Mouse (Mus musculus) stomach, embryonic 14.5 days (tissue): Measurements from ENCODE around the gene Atp11a. TPM values are rescaled to one million over a fixed set of nuclear protein-coding genes. Genes with fewer than 3 reads are reported as not detected.

Source experiments
- ATAC-seq: fragments of 200-750 bp; cut with Nextera tagmentation; 2 replicates; pipeline ENCODE4 v1.8.0; 2017; ENCODE audit warnings: low read depth, moderate TSS enrichment; ENCODE audit not compliant: insufficient number of reproducible peaks, insufficient read depth, low FRiP score
- H3K27ac ChIP-seq: fragments of 300-500 bp; sonication (generic); 2 replicates; pipeline ENCODE4 v1.5.1; 2014; ENCODE audit warnings: mild to moderate bottlenecking, low read length, moderate library complexity, mixed read lengths
- H3K27me3 ChIP-seq: fragments of 300-500 bp; sonication (generic); 2 replicates; pipeline ENCODE4 v1.6.1; 2014; ENCODE audit warnings: low read length, control low read depth, mixed read lengths; ENCODE audit not compliant: control insufficient read depth, insufficient read depth
- H3K36me3 ChIP-seq: fragments of 300-500 bp; sonication (generic); 2 replicates; pipeline ENCODE4 v1.6.1; 2014; ENCODE audit warnings: mild to moderate bottlenecking, control low read depth, low read length, moderate library complexity, mixed read lengths; ENCODE audit not compliant: control insufficient read depth, insufficient read depth
- H3K4me1 ChIP-seq: fragments of 300-500 bp; sonication (generic); 2 replicates; pipeline ENCODE4 v1.6.1; 2014; ENCODE audit warnings: low read length, control low read depth, mixed read lengths; ENCODE audit not compliant: control insufficient read depth, insufficient read depth
- H3K4me2 ChIP-seq: fragments of 300-500 bp; sonication (generic); replicated peaks from 2 replicates; pipeline ENCODE4 v1.6.1; 2014; ENCODE audit warnings: low read depth, low read length, control low read depth
- H3K4me3 ChIP-seq: fragments of 300-500 bp; sonication (generic); 2 replicates; pipeline ENCODE4 v1.5.1; 2014; ENCODE audit warnings: low read depth, low read length, control low read depth
- H3K9ac ChIP-seq: fragments of 300-500 bp; sonication (generic); replicated peaks from 2 replicates; pipeline ENCODE4 v1.6.1; 2014; ENCODE audit warnings: low read depth, mild to moderate bottlenecking, control low read depth, low read length, moderate library complexity, mixed read lengths
- H3K9me3 ChIP-seq: fragments of 300-500 bp; sonication (generic); 2 replicates; pipeline ENCODE4 v1.6.1; 2016; ENCODE audit warnings: low read depth, low read length, control low read depth; ENCODE audit not compliant: control insufficient read depth
- WGBS: fragments of 180-500 bp; shearing (Covaris S2); extraction: QIAGEN DNeasy Blood & Tissue Kit; methylation state at CpG from one replicate; pipeline ENCODE4 v1.1.7; 2014; 5-methylcytosine and 5-hydroxymethylcytosine counted together
- polyA plus RNA-seq: library from polyadenylated mRNA; unstranded; fragments of >200 nt; fragmentation: Nextera tagmentation; extraction: Ambion mirVana; gene quantifications from 2 replicates; pipeline ENCODE4 v1.2.1, GENCODE M21; 2014

Atp11a gene
- polyA plus RNA-seq, 1 experiment from 2014 or later, result 20.8 TPM

- H3K36me3 ChIP-seq, result no peaks in the 10 kb centered on the region
- H3K27me3 ChIP-seq, result 0 out of 2 replicates have a peak, but pooled peaks cover 2% of the 10 kb centered on the region
- peak overlapping the region; percentile 45 for H3K4me3 ChIP-seq
- 0 out of 2 replicates have a peak, but pooled peaks have one; percentile 15 for ATAC-seq
- H3K9me3 ChIP-seq, result no peaks in the 10 kb centered on the region
- no peak overlapping the region for H3K9ac ChIP-seq
- H3K4me2 ChIP-seq, result peak overlapping the region; percentile 60
- WGBS, result 4% methylated on average over 8 of the region's 9 CpGs
- H3K4me1 ChIP-seq, result 0 out of 2 replicates have a peak, but pooled peaks cover 4% of the 10 kb centered on the region
- H3K27ac ChIP-seq, result no peak overlapping the region
Observed at GRCm38 (mm10) chr8:12872983-12873356, 116.2 kb downstream of the Atp11a start.

DNA sequence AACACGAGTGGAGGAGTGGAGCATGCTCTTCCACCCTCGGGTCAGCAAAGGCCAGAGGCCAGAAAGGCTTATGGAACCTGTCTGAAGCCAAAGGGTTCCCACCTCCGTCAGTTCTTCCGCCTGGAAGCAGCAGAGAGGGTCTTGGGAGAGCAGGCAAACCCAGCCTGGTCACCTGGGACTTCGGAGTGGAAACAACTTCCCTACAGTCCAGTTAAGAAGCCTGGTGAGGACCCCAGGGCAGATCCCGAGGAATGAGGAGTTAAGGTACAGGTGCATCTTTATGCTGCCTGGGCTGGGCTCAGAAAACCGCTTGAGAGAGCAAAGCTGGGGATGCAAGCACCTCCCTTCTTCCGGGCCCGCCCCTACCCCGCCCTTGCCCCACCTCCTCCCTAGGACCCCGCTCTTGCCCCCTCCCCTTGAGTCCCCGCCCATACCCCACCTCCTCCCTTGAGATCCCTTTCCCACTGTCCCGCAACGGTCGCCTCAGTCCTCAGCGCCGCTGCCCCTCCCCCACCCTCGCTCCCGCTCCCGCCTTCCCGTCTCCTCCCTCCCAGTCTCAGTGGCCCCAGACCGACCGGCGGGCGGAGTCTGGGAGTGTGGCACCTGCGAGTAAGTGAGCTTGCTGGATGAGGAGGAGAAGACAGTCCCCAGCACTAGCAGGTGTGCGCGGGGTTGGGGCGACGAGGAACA, 116.7 kb downstream of the Atp11a start, which contains the start of gene Mcf2l:
Mcf2l (plus strand) TSS at position 450 of the 690 bp plus-strand sequence.
- 0 out of 2 replicates have a peak, but pooled peaks cover 4% of the 10 kb centered on the region for H3K4me1 ChIP-seq
- no peaks in the 10 kb centered on the region for H3K9me3 ChIP-seq
- no peaks in the 10 kb centered on the region for H3K36me3 ChIP-seq
- 1% methylated on average over 29 of the region's 30 CpGs for WGBS
- H3K4me2 ChIP-seq, result peak within 1 kb of the TSS; percentile 60
- 0 out of 2 replicates have a peak, but pooled peaks cover 2% of the 10 kb centered on the region for H3K27me3 ChIP-seq
- no peak within 1 kb of the TSS for H3K27ac ChIP-seq
- H3K9ac ChIP-seq, result no peak within 1 kb of the TSS
- peak; percentile 75 for ATAC-seq
- H3K4me3 ChIP-seq, result peak within 1 kb of the TSS; percentile 45

GRCm38 (mm10) chr8:12874194-12874791, 117.5 kb downstream of the Atp11a start:
- WGBS, result 27% methylated on average over 8 of the region's 8 CpGs
- Histone ChIP-seq H3K27me3 (0 out of 2 replicates have a peak, but pooled peaks cover 2% of the 10 kb centered on the region), H3K27ac (no peak overlapping the region), H3K9ac (no peak overlapping the region), H3K36me3 (no peaks in the 10 kb centered on the region), H3K4me2 (peak overlapping the region; percentile 60), H3K9me3 (no peaks in the 10 kb centered on the region), H3K4me1 (0 out of 2 replicates have a peak, but pooled peaks cover 4% of the 10 kb centered on the region), H3K4me3 (peak overlapping the region; percentile 45)
- peak; percentile 4; the same call in 1 of the 2 replicates for ATAC-seq

DNA sequence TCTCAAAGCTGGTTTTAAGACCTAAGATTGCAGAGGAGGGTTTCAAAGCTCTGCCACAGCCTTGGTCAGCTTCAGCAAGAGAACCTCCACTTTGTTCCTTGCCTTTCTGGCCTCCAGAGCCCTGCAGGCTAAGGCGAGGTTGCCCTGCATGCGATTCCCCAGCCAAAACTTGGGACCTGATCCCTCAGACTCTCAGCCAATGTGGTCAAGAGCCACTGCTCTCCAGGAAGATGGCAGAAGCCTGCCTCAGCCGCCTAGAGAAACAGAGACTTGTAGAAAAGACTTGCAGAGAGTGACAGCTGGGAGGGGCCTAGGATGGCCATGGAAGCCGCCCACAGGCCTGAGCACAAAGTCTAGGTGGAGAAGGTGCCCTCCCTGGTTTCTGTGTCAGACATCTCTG, 118.2 kb downstream of the Atp11a start:
- Histone ChIP-seq H3K27ac (no peak overlapping the region), H3K9me3 (no peaks in the 10 kb centered on the region), H3K36me3 (no peaks in the 10 kb centered on the region), H3K9ac (no peak overlapping the region), H3K4me2 (no peak overlapping the region), H3K4me1 (0 out of 2 replicates have a peak, but pooled peaks cover 4% of the 10 kb centered on the region), H3K27me3 (0 out of 2 replicates have a peak, but pooled peaks cover 2% of the 10 kb centered on the region), H3K4me3 (no peak overlapping the region)
- ATAC-seq, result no peak
- 81% methylated on average over 4 of the region's 4 CpGs for WGBS

DNA sequence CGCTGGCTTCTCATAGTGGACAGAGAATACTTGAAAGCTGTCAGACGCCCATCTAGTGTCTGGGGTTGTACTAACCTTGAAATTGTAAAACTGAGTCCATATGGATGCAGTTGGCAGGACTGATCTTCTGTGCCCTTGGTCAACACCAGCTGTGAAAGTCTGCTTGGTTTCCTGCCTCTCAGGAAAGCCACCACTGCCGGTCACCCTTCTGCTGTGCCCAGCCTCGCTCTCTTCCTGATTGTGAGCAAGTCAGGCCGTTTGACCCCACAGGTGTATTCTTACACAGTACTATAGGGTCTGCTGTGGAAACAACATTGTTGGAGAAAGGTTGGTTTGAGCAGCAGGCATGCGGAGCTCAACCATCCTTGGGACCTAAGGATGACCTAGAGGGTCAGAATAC, 120.3 kb downstream of the Atp11a start:
- Histone ChIP-seq H3K4me2 (no peak overlapping the region), H3K4me1 (0 out of 2 replicates have a peak, but pooled peaks cover 4% of the 10 kb centered on the region), H3K27me3 (0 out of 2 replicates have a peak, but pooled peaks cover 2% of the 10 kb centered on the region), H3K36me3 (no peaks in the 10 kb centered on the region), H3K9ac (no peak overlapping the region), H3K4me3 (no peak overlapping the region), H3K27ac (no peak overlapping the region), H3K9me3 (no peaks in the 10 kb centered on the region)
- WGBS, result 79% methylated on average over 6 of the region's 6 CpGs
- no peak for ATAC-seq

- WGBS, result 86% methylated on average over 6 of the region's 6 CpGs
- no peak overlapping the region for H3K4me3 ChIP-seq
- ATAC-seq, result no peak
Observed at GRCm38 (mm10) chr8:12880163-12880562, 123.3 kb downstream of the Atp11a start.

DNA sequence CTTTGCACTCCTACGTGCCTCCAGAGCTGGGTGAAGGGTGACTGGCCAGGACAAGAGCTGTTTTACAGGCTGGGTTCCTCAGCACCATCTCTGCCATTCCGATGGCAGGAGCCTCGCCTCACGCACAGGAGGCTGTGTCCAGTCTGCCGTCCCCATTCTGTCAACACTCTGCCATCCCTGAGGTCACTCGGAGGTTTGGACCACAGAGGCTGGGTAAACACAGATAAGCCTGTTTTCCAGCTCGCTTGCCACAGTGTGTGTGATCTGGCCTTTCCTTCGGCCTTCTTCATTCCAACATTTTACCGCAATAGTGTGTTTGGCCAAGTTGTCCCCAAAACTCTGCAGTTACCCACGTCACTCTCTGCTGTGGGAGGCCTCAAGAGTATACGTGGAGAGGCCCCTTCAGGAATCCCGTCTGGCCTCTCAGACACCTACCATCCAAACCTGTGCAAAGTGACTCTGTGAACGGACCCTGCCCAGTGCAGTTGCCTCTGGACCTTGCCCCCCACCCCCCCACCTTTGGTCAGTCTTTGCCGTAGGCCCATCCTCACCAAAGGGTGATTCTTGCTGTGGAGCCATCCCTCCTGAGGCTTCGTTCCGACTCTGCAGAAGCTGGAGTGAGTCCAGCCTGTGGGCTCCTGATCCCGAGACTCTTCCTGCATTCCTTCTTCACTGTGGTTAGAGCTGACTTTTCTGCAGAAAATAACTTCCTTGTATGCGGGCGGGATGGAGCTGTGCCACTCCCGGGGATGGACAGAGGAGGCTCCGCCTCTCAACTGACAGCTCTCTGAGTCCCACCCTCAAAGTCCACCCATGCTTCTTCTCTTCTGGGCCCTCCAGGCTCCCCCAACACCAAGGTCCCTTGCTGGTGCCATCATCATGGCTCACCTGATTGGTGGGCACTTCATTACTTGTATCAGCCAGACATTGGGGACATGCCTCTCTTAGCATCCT, 126.5 kb downstream of the Atp11a start:
- Histone ChIP-seq H3K4me3 (no peak overlapping the region), H3K4me1 (no peaks in the 10 kb centered on the region), H3K9ac (no peak overlapping the region), H3K9me3 (no peaks in the 10 kb centered on the region), H3K27ac (no peak overlapping the region), H3K27me3 (no peaks in the 10 kb centered on the region), H3K36me3 (no peaks in the 10 kb centered on the region), H3K4me2 (no peak overlapping the region)
- peak; percentile 40; the same call in 1 of the 2 replicates for ATAC-seq
- 57% methylated on average over 21 of the region's 21 CpGs for WGBS

More at GRCm38 (mm10) chr8:12880163-12880562, 123.3 kb downstream of the Atp11a start:
- Histone ChIP-seq H3K4me2 (no peak overlapping the region), H3K36me3 (no peaks in the 10 kb centered on the region), H3K27me3 (no peaks in the 10 kb centered on the region), H3K9me3 (no peaks in the 10 kb centered on the region), H3K27ac (no peak overlapping the region), H3K4me1 (no peaks in the 10 kb centered on the region), H3K9ac (no peak overlapping the region)
